Mouse (Mus musculus): ENCODE measurements at regions not wholly inside any gene's neighbourhood (a gene's known extent, or its start where the extent isn't known, plus 50 kb on each side); places are given as distances from the start of the nearest gene placed in this dataset.

- intact Hi-C loops (cut with DNase I), result no loop called here
These were observed 74.3 kb upstream of the Nr5a2 start for GRCm38 (mm10) chr1:137034586-137034985.

DNA sequence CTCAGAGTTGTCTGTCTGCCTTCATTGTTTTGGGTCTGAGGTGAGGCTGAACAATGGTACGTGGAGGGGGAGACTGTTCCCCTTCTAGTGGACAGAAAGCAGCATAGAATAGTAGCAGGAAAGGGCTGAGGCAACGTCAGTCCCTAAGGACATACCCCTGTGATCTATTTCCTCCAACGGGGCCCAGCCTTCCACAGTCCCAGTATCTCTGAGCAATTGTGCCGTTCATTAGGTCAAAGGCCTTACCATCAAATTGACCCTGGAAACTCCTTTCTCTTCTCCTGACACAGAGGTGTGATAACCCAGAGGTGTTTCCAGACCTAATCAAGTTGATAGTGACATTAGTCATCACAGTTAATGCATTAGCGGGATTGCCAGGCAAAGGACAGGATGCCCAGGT lies 73.4 kb upstream of the Nr5a2 start:
- intact Hi-C loops (cut with DNase I), result no loop called here

- intact Hi-C loops (cut with DNase I), result no loop called here
These were observed 63.5 kb upstream of the Nr5a2 start for GRCm38 (mm10) chr1:137023706-137024105.

GRCm38 (mm10) chr1:137020528-137020927 lies 60.3 kb upstream of the Nr5a2 start:
- intact Hi-C loops (cut with DNase I), result no loop called here

- intact Hi-C loops (cut with DNase I), result no loop called here
These were observed 57.4 kb upstream of the Nr5a2 start for GRCm38 (mm10) chr1:137017642-137018041.

DNA sequence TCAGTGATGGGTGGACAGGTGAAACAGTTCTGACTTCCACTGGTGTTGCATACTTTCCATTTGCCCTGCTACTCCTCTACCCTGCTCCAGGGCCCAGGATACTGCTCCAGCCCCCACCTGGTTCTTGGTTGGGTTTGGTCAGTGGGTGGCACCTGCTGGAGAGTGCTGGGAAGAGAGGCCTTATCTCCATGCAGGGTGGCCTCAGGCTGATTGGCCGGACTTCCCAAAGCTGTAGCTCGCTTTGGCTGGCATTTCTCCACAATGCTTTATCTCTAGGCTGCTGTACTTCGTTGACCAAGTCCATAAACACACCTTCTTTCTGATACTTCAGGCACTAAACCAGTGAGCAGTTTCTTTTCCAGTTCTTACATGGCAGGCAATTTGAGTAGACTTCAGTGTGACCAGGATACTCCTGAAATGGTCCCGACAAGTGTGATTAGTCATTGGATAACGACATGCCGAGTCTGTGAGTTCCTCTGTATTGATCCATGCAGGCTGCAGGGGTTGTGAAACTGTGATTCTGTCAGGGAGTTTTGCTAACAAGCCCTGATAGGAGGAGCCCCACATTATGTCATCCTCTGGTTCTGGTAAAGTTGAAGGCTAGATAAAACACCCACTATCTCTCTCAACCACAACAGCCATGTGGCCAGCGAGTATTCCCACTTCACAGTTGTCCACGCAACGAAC lies 50.1 kb upstream of the Nr5a2 start:
- intact Hi-C loops (cut with DNase I), result no loop called here

Small RNA genes in the stretch of these regions (microRNA-seq; reads per million reads assigned to microRNA genes)
- gene Mir181a-1, result 53.5 to 115 reads per million in 2 experiments
- 3.3 to 3.6 reads per million in 2 experiments for gene Mir181b-1
